ENCODE assay signal across 17 mouse cellular contexts in the genomic region with DNA sequence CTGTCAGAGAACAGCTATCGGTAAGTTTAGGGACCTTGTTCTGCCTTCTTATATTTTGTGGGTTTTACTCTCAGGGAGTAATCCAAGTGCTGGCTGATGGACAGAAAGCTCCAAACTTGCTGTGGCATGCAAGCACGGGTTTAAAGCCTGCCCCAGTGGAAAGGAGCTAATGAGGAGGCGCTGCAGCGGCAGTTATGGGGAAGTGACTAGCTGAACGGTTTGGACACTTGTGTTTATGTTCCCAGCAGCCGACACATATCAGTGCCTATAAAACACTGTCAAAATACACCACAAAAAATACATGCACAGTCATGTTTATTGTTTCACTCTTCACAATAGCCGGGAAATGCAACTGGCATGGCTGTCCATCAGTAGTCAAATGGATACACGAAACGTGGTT.
"Had no signal": no experiment of that assay in that cellular context is flagged by ENCODE, and none has a peak within 500 bp of the region (broad histone marks: within the 10 kb centered on the region; RNA-seq: fewer than 3 reads in every experiment).

No protein-coding gene starts in this region.

- H3K27ac ChIP-seq: liver, embryonic 13.5 days; liver, embryonic 15.5 days; macrophage; midbrain, embryonic 13.5 days; midbrain, embryonic 15.5 days; neural tube, embryonic 12.5 days had no signal

- H3K4me1 ChIP-seq: liver, embryonic 13.5 days; liver, embryonic 15.5 days; midbrain, embryonic 13.5 days; midbrain, embryonic 15.5 days; neural tube, embryonic 12.5 days had no signal

- H3K36me3 ChIP-seq: liver, embryonic 13.5 days; liver, embryonic 15.5 days; midbrain, embryonic 13.5 days; midbrain, embryonic 15.5 days; neural tube, embryonic 12.5 days had no signal

- DNase-seq: liver, embryonic 13.5 days; liver, postnatal 0 days; lung, adult 2 months; lung, postnatal 14 days; lung, postnatal 36 days; right cerebral cortex, postnatal 14 days; thymus, adult 18-20 months; thymus, postnatal 25 days; thymus, postnatal 4 days had no signal

- ATAC-seq: liver, postnatal 0 days; midbrain, embryonic 13.5 days; midbrain, embryonic 15.5 days had no signal

- H3K27me3 ChIP-seq: liver, embryonic 13.5 days; liver, embryonic 15.5 days; midbrain, embryonic 13.5 days; midbrain, embryonic 15.5 days; neural tube, embryonic 12.5 days had no signal

- H3K9me3 ChIP-seq: liver, embryonic 13.5 days; liver, embryonic 15.5 days; megakaryocyte, embryonic 14.5 days; midbrain, embryonic 13.5 days; midbrain, embryonic 15.5 days; neural tube, embryonic 12.5 days had no signal

- H3K4me2 ChIP-seq: liver, embryonic 13.5 days; liver, embryonic 15.5 days; midbrain, embryonic 11.5 days; midbrain, embryonic 13.5 days; midbrain, embryonic 15.5 days; neural tube, embryonic 12.5 days had no signal

- H3K9ac ChIP-seq: liver, embryonic 13.5 days; liver, embryonic 15.5 days; liver, postnatal 0 days; midbrain, embryonic 13.5 days; midbrain, embryonic 15.5 days; neural tube, embryonic 12.5 days had no signal

- H3K4me3 ChIP-seq: liver, embryonic 13.5 days; liver, embryonic 15.5 days; megakaryocyte, embryonic 14.5 days; midbrain, embryonic 13.5 days; midbrain, embryonic 15.5 days; myocyte; neural tube, embryonic 12.5 days had no signal
